Mouse (Mus musculus) intestine, postnatal 0 days (tissue): ENCODE results near the gene Atic. TPM values are rescaled to one million over a fixed set of nuclear protein-coding genes. Genes with fewer than 3 reads are reported as not detected.

Experiments used
- ATAC-seq: fragments of 200-750 bp; cut with Nextera tagmentation; 2 replicates; pipeline ENCODE4 v1.8.0; 2017; ENCODE audit warnings: mild to moderate bottlenecking, moderate TSS enrichment, moderate library complexity
- H3K27ac ChIP-seq: fragments of 300-500 bp; sonication (generic); 2 replicates; pipeline ENCODE4 v1.5.1; 2014; ENCODE audit warnings: mild to moderate bottlenecking, low read depth, low read length, moderate library complexity
- H3K27me3 ChIP-seq: fragments of 300-500 bp; sonication (generic); replicated peaks from 2 replicates; pipeline ENCODE4 v1.6.1; 2014; ENCODE audit warnings: low read length, mixed read lengths; ENCODE audit not compliant: control insufficient read depth, insufficient read depth
- H3K36me3 ChIP-seq: fragments of 300-500 bp; sonication (generic); 2 replicates; pipeline ENCODE4 v1.6.1; 2014; ENCODE audit warnings: mild to moderate bottlenecking, moderate library complexity; ENCODE audit not compliant: control insufficient read depth, insufficient read depth
- H3K4me1 ChIP-seq: fragments of 300-500 bp; sonication (generic); replicated peaks from 2 replicates; pipeline ENCODE4 v1.6.1; 2014; ENCODE audit warnings: antibody characterized with exemption, low read length, mixed read lengths; ENCODE audit not compliant: control insufficient read depth, insufficient read depth
- H3K4me2 ChIP-seq: fragments of 300-500 bp; sonication (generic); replicated peaks from 2 replicates; pipeline ENCODE4 v1.6.1; 2014; ENCODE audit warnings: low read depth, mild to moderate bottlenecking, moderate library complexity
- H3K4me3 ChIP-seq: fragments of 300-500 bp; sonication (generic); 2 replicates; pipeline ENCODE4 v1.5.1; 2014; ENCODE audit warnings: low read depth, low read length
- H3K9ac ChIP-seq: fragments of 300-500 bp; sonication (generic); 2 replicates; pipeline ENCODE4 v1.6.1; 2014; ENCODE audit warnings: mild to moderate bottlenecking, low read depth, low read length
- H3K9me3 ChIP-seq: fragments of 300-500 bp; sonication (generic); 2 replicates; pipeline ENCODE4 v1.6.1; 2016; ENCODE audit warnings: mixed run types; ENCODE audit not compliant: control insufficient read depth
- CTCF ChIP-seq: sonication (generic); IDR thresholded peaks from 2 replicates; pipeline ENCODE4 v1.5.1; 2016; ENCODE audit warnings: low read depth, mild to moderate bottlenecking, control low read depth, antibody characterized with exemption, moderate library complexity
- WGBS: fragments of 180-500 bp; shearing (Covaris S2); extraction: QIAGEN DNeasy Blood & Tissue Kit; methylation state at CpG from one replicate; pipeline ENCODE4 v1.1.7; 2014; 5-methylcytosine and 5-hydroxymethylcytosine counted together
- polyA plus RNA-seq: library from polyadenylated mRNA; unstranded; fragments of >200 nt; fragmentation: Nextera tagmentation; extraction: Ambion mirVana; gene quantifications from 2 replicates; pipeline ENCODE4 v1.2.1, GENCODE M21; 2015

Atic gene
- polyA plus RNA-seq, 1 experiment from 2014 or later: 23.2 TPM

- H3K36me3 ChIP-seq: peaks cover 78% of the 10 kb centered on the region
- ATAC-seq: no peak
- 87% methylated on average over 4 of the region's 4 CpGs for WGBS
These were observed 13.2 kb downstream of the Atic start for GRCm38 (mm10) chr1:71570116-71570515.

GRCm38 (mm10) chr1:71575987-71576386 is 19.0 kb downstream of the Atic start:
- ATAC-seq: no peak
- 91% methylated on average over 7 of the region's 7 CpGs for WGBS
- Histone ChIP-seq H3K4me2 (no peak overlapping the region), H3K36me3 (peaks cover 78% of the 10 kb centered on the region), H3K9ac (no peak overlapping the region), H3K9me3 (no peaks in the 10 kb centered on the region), H3K4me3 (no peak overlapping the region), H3K27me3 (no peaks in the 10 kb centered on the region), H3K27ac (no peak overlapping the region), H3K4me1 (no peaks in the 10 kb centered on the region)
- no peak for TF ChIP-seq CTCF

More at GRCm38 (mm10) chr1:71570116-71570515, 13.2 kb downstream of the Atic start:
- Histone ChIP-seq H3K9me3 (no peaks in the 10 kb centered on the region), H3K9ac (no peak overlapping the region), H3K4me2 (no peak overlapping the region), H3K27me3 (no peaks in the 10 kb centered on the region), H3K4me3 (no peak overlapping the region), H3K27ac (no peak overlapping the region), H3K4me1 (no peaks in the 10 kb centered on the region)
- TF ChIP-seq CTCF: no peak

- H3K4me2 ChIP-seq: no peak overlapping the region
- no peaks in the 10 kb centered on the region for H3K4me1 ChIP-seq
- 95% methylated on average over 6 of the region's 6 CpGs for WGBS
- no peak overlapping the region for H3K27ac ChIP-seq
- H3K4me3 ChIP-seq: no peak overlapping the region
- ATAC-seq: no peak
- H3K27me3 ChIP-seq: no peaks in the 10 kb centered on the region
- TF ChIP-seq CTCF: no peak
- H3K9me3 ChIP-seq: no peaks in the 10 kb centered on the region
- peaks cover 70% of the 10 kb centered on the region for H3K36me3 ChIP-seq
- no peak overlapping the region for H3K9ac ChIP-seq
These were observed 19.9 kb downstream of the Atic start for GRCm38 (mm10) chr1:71576837-71577236.

DNA sequence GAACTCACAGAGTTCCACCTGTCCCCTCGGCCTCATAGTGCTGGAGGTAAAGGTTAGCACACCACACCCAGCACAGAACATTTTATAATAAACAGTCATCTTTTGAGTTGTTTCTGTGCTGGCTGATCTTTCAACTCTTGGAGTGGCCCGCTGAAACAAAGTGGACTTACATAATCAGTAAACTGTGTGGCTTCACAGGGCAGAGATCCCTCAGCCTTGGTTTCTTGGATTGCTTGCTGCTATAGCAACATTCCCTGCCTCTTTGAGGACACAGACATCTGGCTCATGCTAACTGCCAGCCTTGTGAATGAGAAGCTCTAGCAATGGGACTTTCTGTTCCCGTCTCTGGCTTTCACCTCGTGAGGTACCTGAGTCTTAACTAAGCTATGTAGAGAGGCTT is 22.6 kb downstream of the Atic start:
- Histone ChIP-seq H3K9ac (no peak overlapping the region), H3K9me3 (no peaks in the 10 kb centered on the region), H3K4me1 (no peaks in the 10 kb centered on the region), H3K36me3 (peaks cover 50% of the 10 kb centered on the region), H3K27ac (no peak overlapping the region), H3K4me2 (no peak overlapping the region), H3K27me3 (no peaks in the 10 kb centered on the region), H3K4me3 (no peak overlapping the region)
- no peak for TF ChIP-seq CTCF
- 0 out of 2 replicates have a peak, but pooled peaks have one; percentile 28 for ATAC-seq
- 78% methylated on average over 4 of the region's 4 CpGs for WGBS

- H3K27ac ChIP-seq: no peak overlapping the region
- H3K27me3 ChIP-seq: no peaks in the 10 kb centered on the region
- no peak overlapping the region for H3K4me3 ChIP-seq
- WGBS: 91% methylated on average over 12 of the region's 12 CpGs
- no peak for ATAC-seq
- no peak for TF ChIP-seq CTCF
- H3K4me1 ChIP-seq: no peaks in the 10 kb centered on the region
- H3K9me3 ChIP-seq: no peaks in the 10 kb centered on the region
- H3K9ac ChIP-seq: no peak overlapping the region
- no peak overlapping the region for H3K4me2 ChIP-seq
- H3K36me3 ChIP-seq: peaks cover 46% of the 10 kb centered on the region
These were observed 23.5 kb downstream of the Atic start for GRCm38 (mm10) chr1:71580408-71580807.

GRCm38 (mm10) chr1:71583302-71583701 is 26.4 kb downstream of the Atic start:
- no peak for TF ChIP-seq CTCF
- Histone ChIP-seq H3K4me2 (no peak overlapping the region), H3K27me3 (no peaks in the 10 kb centered on the region), H3K9me3 (no peaks in the 10 kb centered on the region), H3K27ac (no peak overlapping the region), H3K4me3 (no peak overlapping the region), H3K36me3 (peaks cover 17% of the 10 kb centered on the region), H3K4me1 (no peaks in the 10 kb centered on the region), H3K9ac (no peak overlapping the region)
- WGBS: 95% methylated on average over 8 of the region's 8 CpGs
- no peak for ATAC-seq

GRCm38 (mm10) chr1:71583900-71584299 is 26.9 kb downstream of the Atic start:
- no peak for TF ChIP-seq CTCF
- peaks cover 14% of the 10 kb centered on the region; the same call in 1 of the 2 replicates for H3K36me3 ChIP-seq
- no peak for ATAC-seq
- H3K9ac ChIP-seq: no peak overlapping the region
- no peaks in the 10 kb centered on the region for H3K27me3 ChIP-seq
- H3K27ac ChIP-seq: no peak overlapping the region
- WGBS: 90% methylated on average over 7 of the region's 7 CpGs
- H3K4me2 ChIP-seq: no peak overlapping the region
- no peak overlapping the region for H3K4me3 ChIP-seq
- no peaks in the 10 kb centered on the region for H3K4me1 ChIP-seq
- H3K9me3 ChIP-seq: no peaks in the 10 kb centered on the region
